Comparison of ENCODE assay signal across 21 mouse cellular contexts in genomic region chr4:135919280-135919639, GRCm38 (mm10). TPM values are rescaled to one million over a fixed set of nuclear protein-coding genes. Genes with fewer than 3 reads are reported as not detected.
DNase-seq lines count a peak whose midpoint lies in the region; ATAC-seq and TF ChIP-seq lines count a peak whose summit lies in the region.
"Had no signal": no experiment of that assay in that cellular context is flagged by ENCODE, and none has a peak within 500 bp of the region (broad histone marks: within the 10 kb centered on the region; RNA-seq: fewer than 3 reads in every experiment).

No protein-coding gene starts in this region.

- H3K4me2 ChIP-seq in liver, embryonic 15.5 days: no peak overlapping the region; the same call in 1 of the 2 replicates
- no peak overlapping the region for H3K4me2 ChIP-seq in liver, embryonic 12.5 days
- H3K4me2 ChIP-seq in intestine, embryonic 16.5 days (ENCODE audit: low read depth, low read length): no peak overlapping the region; the same call in 1 of the 2 replicates
- H3K4me2 ChIP-seq: forebrain, embryonic 12.5 days; lung, embryonic 15.5 days; stomach, embryonic 15.5 days had no signal

- TF ChIP-seq POLR2A in bone marrow, adult 2 months (IDR thresholded peaks at IDR 0.05; ENCODE audit: borderline replicate concordance, control insufficient read depth, low read depth, low read length): no peak
- no peak for TF ChIP-seq POLR2A in small intestine, adult 2 months (IDR thresholded peaks at IDR 0.05; ENCODE audit: low read depth, low read length)
- no peak for TF ChIP-seq POLR2A in heart, adult 2 months (IDR thresholded peaks at IDR 0.05; ENCODE audit: insufficient read depth, low read depth, low read length)

- H3K27me3 ChIP-seq in liver, embryonic 15.5 days: no peaks in the 10 kb centered on the region
- no peaks in the 10 kb centered on the region for H3K27me3 ChIP-seq in liver, embryonic 12.5 days (replicated peaks)
- H3K27me3 ChIP-seq in intestine, embryonic 16.5 days (replicated peaks; ENCODE audit: control insufficient read depth, insufficient read depth, low read length): no peaks in the 10 kb centered on the region
- H3K27me3 ChIP-seq in small intestine, adult 2 months (ENCODE audit: control insufficient read depth, insufficient read depth, low read length): no peaks in the 10 kb centered on the region
- no peaks in the 10 kb centered on the region for H3K27me3 ChIP-seq in heart, adult 2 months (ENCODE audit: control insufficient read depth, insufficient read depth, low read length)
- H3K27me3 ChIP-seq: forebrain, embryonic 12.5 days; lung, embryonic 15.5 days; neural tube, embryonic 15.5 days; stomach, embryonic 15.5 days had no signal

- peak overlapping the region; percentile 55 for H3K27ac ChIP-seq in liver, embryonic 15.5 days (replicated peaks)
- no peak overlapping the region for H3K27ac ChIP-seq in liver, embryonic 12.5 days
- H3K27ac ChIP-seq in bone marrow, adult 2 months (ENCODE audit: control insufficient read depth, insufficient read depth, low read depth, low read length, poor library complexity): peak overlapping the region; percentile 68
- H3K27ac ChIP-seq in intestine, embryonic 16.5 days (ENCODE audit: low read length): peak overlapping the region; percentile 86
- peak overlapping the region; percentile 85 for H3K27ac ChIP-seq in small intestine, adult 2 months (ENCODE audit: insufficient read depth, low read depth, low read length)
- no peak overlapping the region for H3K27ac ChIP-seq in heart, adult 2 months
- H3K27ac ChIP-seq: forebrain, embryonic 12.5 days; hindbrain, embryonic 10.5 days; hindbrain, postnatal 0 days; lung, embryonic 15.5 days; neural tube, embryonic 15.5 days had no signal

- peaks cover 35% of the 10 kb centered on the region for H3K4me1 ChIP-seq in liver, embryonic 15.5 days (replicated peaks)
- H3K4me1 ChIP-seq in liver, embryonic 12.5 days: peaks cover 28% of the 10 kb centered on the region
- H3K4me1 ChIP-seq in bone marrow, adult 2 months (ENCODE audit: control insufficient read depth, insufficient read depth, low read length): peaks cover 6% of the 10 kb centered on the region
- peaks cover 14% of the 10 kb centered on the region for H3K4me1 ChIP-seq in intestine, embryonic 16.5 days (ENCODE audit: control insufficient read depth, insufficient read depth, low read length)
- peaks cover 15% of the 10 kb centered on the region for H3K4me1 ChIP-seq in small intestine, adult 2 months (ENCODE audit: control insufficient read depth, insufficient read depth, insufficient read length, low read length)
- peaks cover 3% of the 10 kb centered on the region for H3K4me1 ChIP-seq in heart, adult 2 months (ENCODE audit: control insufficient read depth, insufficient read depth, low read length)
- H3K4me1 ChIP-seq: stomach, embryonic 15.5 days had no signal

- no peak overlapping the region for H3K9ac ChIP-seq in liver, embryonic 15.5 days
- H3K9ac ChIP-seq in liver, embryonic 12.5 days: no peak overlapping the region
- H3K9ac ChIP-seq in intestine, embryonic 16.5 days (ENCODE audit: low read depth, low read length): no peak overlapping the region
- no peak overlapping the region for H3K9ac ChIP-seq in heart, adult 2 months (ENCODE audit: low read depth, low read length)
- H3K9ac ChIP-seq: forebrain, embryonic 12.5 days; lung, embryonic 15.5 days; neural tube, embryonic 15.5 days; stomach, embryonic 15.5 days had no signal

- no peak overlapping the region for H3K4me3 ChIP-seq in liver, embryonic 15.5 days (replicated peaks)
- H3K4me3 ChIP-seq in liver, embryonic 12.5 days: no peak overlapping the region
- H3K4me3 ChIP-seq in bone marrow, adult 2 months (replicated peaks; ENCODE audit: control insufficient read depth, low read depth, low read length): no peak overlapping the region
- no peak overlapping the region for H3K4me3 ChIP-seq in intestine, embryonic 16.5 days (ENCODE audit: low read length)
- H3K4me3 ChIP-seq in small intestine, adult 2 months (ENCODE audit: low read depth, low read length): peak overlapping the region; percentile 37
- no peak overlapping the region for H3K4me3 ChIP-seq in heart, adult 2 months
- H3K4me3 ChIP-seq: forebrain, embryonic 12.5 days; hindbrain, embryonic 10.5 days; lung, embryonic 15.5 days; myocyte; neural tube, embryonic 15.5 days; stomach, embryonic 15.5 days had no signal

- DNase-seq in heart, adult 2 months: no peak
- no peak for DNase-seq in urinary bladder, postnatal 14 days (ENCODE audit: low spot score)
- DNase-seq: adrenal gland, postnatal 25 days; cerebellum, adult 8-10 months; kidney, adult 8-10 months; kidney, postnatal 25 days; midbrain, embryonic 14.5 days; thymus, postnatal 25 days had no signal

- 63% methylated on average over 3 of the region's 3 CpGs for WGBS in liver, embryonic 15.5 days (ENCODE audit: insufficient replicate concordance)
- 75% methylated on average over 3 of the region's 3 CpGs for WGBS in liver, embryonic 12.5 days (ENCODE audit: insufficient replicate concordance)
- WGBS in bone marrow, adult 2 months: 50% methylated on average over 3 of the region's 3 CpGs
- 75% methylated on average over 3 of the region's 3 CpGs for WGBS in intestine, embryonic 16.5 days
- 23% methylated on average over 3 of the region's 3 CpGs for WGBS in small intestine, adult 2 months
- WGBS in heart, adult 2 months: 66% methylated on average over 3 of the region's 3 CpGs

- 0 out of 2 replicates have a peak, but pooled peaks cover 15% of the 10 kb centered on the region for H3K36me3 ChIP-seq in liver, embryonic 15.5 days (replicated peaks)
- peaks cover 47% of the 10 kb centered on the region for H3K36me3 ChIP-seq in liver, embryonic 12.5 days
- 0 out of 2 replicates have a peak, but pooled peaks cover 6% of the 10 kb centered on the region for H3K36me3 ChIP-seq in intestine, embryonic 16.5 days (ENCODE audit: control insufficient read depth, insufficient read depth, low read length)
- peaks cover 13% of the 10 kb centered on the region for H3K36me3 ChIP-seq in small intestine, adult 2 months (ENCODE audit: control insufficient read depth, insufficient read depth, low read length)
- H3K36me3 ChIP-seq in heart, adult 2 months (ENCODE audit: control insufficient read depth, insufficient read depth, low read length): no peaks in the 10 kb centered on the region

- TF ChIP-seq EP300 in heart, adult 2 months (IDR thresholded peaks at IDR 0.05; ENCODE audit: insufficient read depth, low read depth, low read length): no peak

- H3K9me3 ChIP-seq in liver, embryonic 15.5 days (replicated peaks): no peaks in the 10 kb centered on the region
- H3K9me3 ChIP-seq in liver, embryonic 12.5 days (replicated peaks): 0 out of 2 replicates have a peak, but pooled peaks cover 4% of the 10 kb centered on the region
- no peaks in the 10 kb centered on the region for H3K9me3 ChIP-seq in intestine, embryonic 16.5 days (ENCODE audit: control insufficient read depth, low read length)
- H3K9me3 ChIP-seq: forebrain, embryonic 12.5 days; G1E; hindbrain, embryonic 10.5 days; lung, embryonic 15.5 days; neural tube, embryonic 15.5 days; stomach, embryonic 15.5 days had no signal

- intact Hi-C loops in heart, adult 2 months (cut with DNase I): no loop called here

- no peaks in the 10 kb centered on the region for H3K79me2 ChIP-seq in heart, adult 2 months (replicated peaks; ENCODE audit: control insufficient read depth, insufficient read depth, low read length)

- TF ChIP-seq CTCF in bone marrow, adult 2 months (IDR thresholded peaks at IDR 0.05; ENCODE audit: control insufficient read depth, insufficient read depth, low read length): no peak
- TF ChIP-seq CTCF in small intestine, adult 2 months (IDR thresholded peaks at IDR 0.05; ENCODE audit: extremely low read depth, insufficient read length, insufficient replicate concordance, low read depth, low read length): no peak
- no peak for TF ChIP-seq CTCF in heart, adult 2 months (IDR thresholded peaks at IDR 0.05)

- no peak for ATAC-seq in liver, embryonic 15.5 days (ENCODE audit: insufficient read depth)
- ATAC-seq in liver, embryonic 12.5 days: no peak
- peak; percentile 69 for ATAC-seq in intestine, embryonic 16.5 days
- ATAC-seq: hindbrain, postnatal 0 days had no signal

RNA-seq across cellular contexts. Expression of gene Fuca1, which starts 1.3 kb away (rescaled TPM):
- polyA plus RNA-seq in liver, embryonic 15.5 days (2015; fragmentation: Nextera tagmentation; extraction: Ambion mirVana): 24.0 and 29.4 TPM in 2 replicates
- polyA plus RNA-seq in liver, embryonic 12.5 days (2016; fragmentation: Nextera tagmentation; extraction: Ambion mirVana): 22.2 and 23.8 TPM in 2 replicates
- 57.7 and 172 TPM in 2 replicates for polyA plus RNA-seq in bone marrow, adult 2 months (2011; ENCODE audit: insufficient read depth, insufficient read length, low replicate concordance, missing spikeins)
- polyA plus RNA-seq in intestine, embryonic 16.5 days (2015; fragmentation: Nextera tagmentation; extraction: Ambion mirVana): 214 and 254 TPM in 2 replicates
- 62.8 and 108 TPM in 2 replicates for polyA plus RNA-seq in small intestine, adult 2 months (2012; rRNA removed)
- 10 to 100 TPM; 30.4 to 34.6 TPM for total RNA-seq in heart, adult 2 months (2021)
- polyA plus RNA-seq in heart, adult 2 months (2012; rRNA removed): 24.0 and 25.3 TPM in 2 replicates

RNA-seq across cellular contexts. Expression of gene Cnr2, which starts 24.1 kb away (rescaled TPM):
- 2.8 and 3.0 TPM in 2 replicates for polyA plus RNA-seq in liver, embryonic 15.5 days (2015; fragmentation: Nextera tagmentation; extraction: Ambion mirVana)
- polyA plus RNA-seq in liver, embryonic 12.5 days (2016; fragmentation: Nextera tagmentation; extraction: Ambion mirVana): 3.9 and 4.3 TPM in 2 replicates
- polyA plus RNA-seq in bone marrow, adult 2 months (2011; ENCODE audit: insufficient read depth, insufficient read length, low replicate concordance, missing spikeins): 4.6 and 12.2 TPM in 2 replicates
- polyA plus RNA-seq in intestine, embryonic 16.5 days (2015; fragmentation: Nextera tagmentation; extraction: Ambion mirVana): 0.43 and 0.66 TPM in 2 replicates
- polyA plus RNA-seq in small intestine, adult 2 months (2012; rRNA removed): 1.0 and 1.1 TPM in 2 replicates
- total RNA-seq in heart, adult 2 months (2021): under 1 TPM; 0.23 to 0.59 TPM
- 0.64 and 0.88 TPM in 2 replicates for polyA plus RNA-seq in heart, adult 2 months (2012; rRNA removed)
- polyA plus RNA-seq: myocyte had no signal

RNA-seq across cellular contexts. Expression of gene Hmgcl, which starts 27.0 kb away (rescaled TPM):
- 91.4 and 96.5 TPM in 2 replicates for polyA plus RNA-seq in liver, embryonic 15.5 days (2015; fragmentation: Nextera tagmentation; extraction: Ambion mirVana)
- 67.4 and 71.1 TPM in 2 replicates for polyA plus RNA-seq in liver, embryonic 12.5 days (2016; fragmentation: Nextera tagmentation; extraction: Ambion mirVana)
- polyA plus RNA-seq in bone marrow, adult 2 months (2011; ENCODE audit: insufficient read depth, insufficient read length, low replicate concordance, missing spikeins): 39.0 and 65.5 TPM in 2 replicates
- polyA plus RNA-seq in intestine, embryonic 16.5 days (2015; fragmentation: Nextera tagmentation; extraction: Ambion mirVana): 147 and 165 TPM in 2 replicates
- polyA plus RNA-seq in small intestine, adult 2 months (2012; rRNA removed): 50.3 and 76.6 TPM in 2 replicates
- 10 to 100 TPM; 72.6 to 80.4 TPM for total RNA-seq in heart, adult 2 months (2021)
- polyA plus RNA-seq in heart, adult 2 months (2012; rRNA removed): 71.9 and 96.9 TPM in 2 replicates

RNA-seq across cellular contexts. Expression of gene Gale, which starts 44.3 kb away (rescaled TPM):
- 38.6 and 46.9 TPM in 2 replicates for polyA plus RNA-seq in liver, embryonic 15.5 days (2015; fragmentation: Nextera tagmentation; extraction: Ambion mirVana)
- 36.0 and 41.2 TPM in 2 replicates for polyA plus RNA-seq in liver, embryonic 12.5 days (2016; fragmentation: Nextera tagmentation; extraction: Ambion mirVana)
- 4.7 and 11.0 TPM in 2 replicates for polyA plus RNA-seq in bone marrow, adult 2 months (2011; ENCODE audit: insufficient read depth, insufficient read length, low replicate concordance, missing spikeins)
- 127 and 130 TPM in 2 replicates for polyA plus RNA-seq in intestine, embryonic 16.5 days (2015; fragmentation: Nextera tagmentation; extraction: Ambion mirVana)
- 116 and 163 TPM in 2 replicates for polyA plus RNA-seq in small intestine, adult 2 months (2012; rRNA removed)
- total RNA-seq in heart, adult 2 months (2021): 1 to 10 TPM; 1.6 to 2.0 TPM
- 4.6 TPM in 2 replicates for polyA plus RNA-seq in heart, adult 2 months (2012; rRNA removed)

RNA-seq across cellular contexts. Expression of gene Pnrc2, which starts 45.6 kb away (rescaled TPM):
- 77.1 and 78.3 TPM in 2 replicates for polyA plus RNA-seq in liver, embryonic 15.5 days (2015; fragmentation: Nextera tagmentation; extraction: Ambion mirVana)
- polyA plus RNA-seq in liver, embryonic 12.5 days (2016; fragmentation: Nextera tagmentation; extraction: Ambion mirVana): 91.1 and 98.9 TPM in 2 replicates
- polyA plus RNA-seq in bone marrow, adult 2 months (2011; ENCODE audit: insufficient read depth, insufficient read length, low replicate concordance, missing spikeins): 37.3 and 38.3 TPM in 2 replicates
- polyA plus RNA-seq in intestine, embryonic 16.5 days (2015; fragmentation: Nextera tagmentation; extraction: Ambion mirVana): 165 and 171 TPM in 2 replicates
- 2.4 and 8.5 TPM in 2 replicates for polyA plus RNA-seq in small intestine, adult 2 months (2012; rRNA removed)
- 10 to 100 TPM; 58.8 to 81.2 TPM for total RNA-seq in heart, adult 2 months (2021)
- polyA plus RNA-seq in heart, adult 2 months (2012; rRNA removed): 14.9 and 35.4 TPM in 2 replicates

Comparison
In these comparisons a context has a peak if more than half of its experiments do, and no peak if none do; other contexts are left out.
1. H3K27ac ChIP-seq: peak in liver, embryonic 15.5 days (single experiment), bone marrow, adult 2 months (single experiment), intestine, embryonic 16.5 days (single experiment) and small intestine, adult 2 months (single experiment); none in liver, embryonic 12.5 days (single experiment) and heart, adult 2 months (single experiment).